Mouse (Mus musculus) bone marrow, adult 2 months (tissue): ENCODE measurements at regions not wholly inside any gene's neighbourhood (a gene's known extent, or its start where the extent isn't known, plus 50 kb on each side); places are given as distances from the start of the nearest gene placed in this dataset.

Experiments
- CTCF ChIP-seq: fragments of 200-500 bp; IDR thresholded peaks from 2 replicates; pipeline ENCODE4 v1.5.1; 2011; ENCODE audit warnings: low read length, control low read depth; ENCODE audit not compliant: control insufficient read depth, insufficient read depth
- POLR2A ChIP-seq: fragments of 200-500 bp; IDR thresholded peaks from 2 replicates; pipeline ENCODE4 v1.6.1; 2011; ENCODE audit warnings: low read depth, mild to moderate bottlenecking, control low read depth, low read length, borderline replicate concordance; ENCODE audit not compliant: control insufficient read depth

DNA sequence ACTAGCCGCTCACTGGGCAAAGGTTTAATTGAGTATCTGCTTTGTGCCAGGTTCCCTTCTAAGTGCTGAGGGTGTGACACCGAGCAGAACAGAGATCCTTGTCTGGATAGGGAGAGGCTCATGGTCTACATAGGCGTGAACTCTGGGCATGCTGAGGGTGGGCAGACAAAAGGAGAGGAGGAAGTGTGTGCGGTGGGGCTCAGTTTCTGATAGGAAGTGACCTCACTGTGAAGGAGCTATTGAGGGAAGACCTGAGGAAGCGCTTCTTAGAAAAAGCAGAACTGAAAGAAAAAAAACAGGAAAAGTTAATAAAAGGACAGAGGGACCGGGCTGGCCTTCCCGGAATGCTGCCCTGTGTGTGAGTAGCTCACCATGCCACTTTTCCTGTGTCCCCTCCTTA is 162.8 kb downstream of the Hibadh start:
- TF ChIP-seq CTCF (no peak), POLR2A (no peak)
